Mouse (Mus musculus): ENCODE measurements at regions not wholly inside any gene's neighbourhood (a gene's known extent, or its start where the extent isn't known, plus 50 kb on each side); places are given as distances from the start of the nearest gene placed in this dataset.

DNA sequence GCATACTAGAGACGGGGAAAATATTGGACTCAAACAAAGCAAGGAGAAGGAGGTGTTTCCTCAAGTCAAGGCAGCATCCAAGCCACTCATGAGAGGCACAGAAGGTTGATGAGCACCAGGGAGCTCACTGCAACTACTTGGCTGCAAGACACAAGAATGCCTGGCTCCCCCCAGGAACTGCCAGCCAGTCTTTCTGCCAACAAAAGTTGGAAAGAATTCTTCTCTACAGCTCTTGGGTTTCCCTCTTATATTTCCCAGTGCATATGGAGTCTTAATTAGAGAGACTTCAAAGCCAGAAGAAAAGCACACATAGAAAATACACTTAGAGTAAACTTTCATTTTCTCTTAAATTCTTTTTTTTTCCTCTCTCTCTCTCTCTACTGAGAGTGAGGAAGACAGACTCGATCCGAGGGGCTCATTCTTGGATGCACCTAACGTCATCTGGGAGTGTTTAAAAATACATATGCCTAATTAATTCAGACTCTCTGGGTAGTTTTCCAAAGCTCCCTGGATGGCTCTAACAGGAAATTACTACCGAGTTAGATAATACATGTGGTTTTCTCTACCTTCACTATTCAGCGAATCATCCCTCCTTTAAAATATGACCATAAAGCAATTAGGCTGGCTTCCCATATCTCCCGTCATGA, 222.7 kb downstream of the Fam84b start:
- no peak for DNase-seq

DNA sequence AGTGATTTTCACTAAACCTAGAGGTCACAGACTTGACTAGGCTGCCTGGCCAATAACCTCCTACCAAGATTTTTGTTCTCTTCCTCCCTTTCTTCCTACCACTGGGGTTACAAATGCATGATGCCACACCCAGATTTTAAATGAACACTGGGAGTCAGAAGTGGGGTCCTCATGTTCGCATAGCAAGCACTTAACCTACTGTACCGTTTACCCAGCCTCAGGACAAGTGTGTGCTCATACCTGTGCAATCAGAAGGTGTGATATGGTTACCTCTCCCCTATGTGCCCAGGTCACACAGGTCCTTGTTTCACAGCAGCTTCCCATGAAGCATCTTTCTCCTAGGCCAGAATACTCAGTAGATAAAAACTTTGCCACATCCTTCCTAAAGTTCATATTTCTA, 234.8 kb downstream of the Fam84b start:
- DNase-seq, result no peak

GRCm38 (mm10) chr15:60617371-60617770, 236.2 kb downstream of the Fam84b start:
- no peak for DNase-seq

DNA sequence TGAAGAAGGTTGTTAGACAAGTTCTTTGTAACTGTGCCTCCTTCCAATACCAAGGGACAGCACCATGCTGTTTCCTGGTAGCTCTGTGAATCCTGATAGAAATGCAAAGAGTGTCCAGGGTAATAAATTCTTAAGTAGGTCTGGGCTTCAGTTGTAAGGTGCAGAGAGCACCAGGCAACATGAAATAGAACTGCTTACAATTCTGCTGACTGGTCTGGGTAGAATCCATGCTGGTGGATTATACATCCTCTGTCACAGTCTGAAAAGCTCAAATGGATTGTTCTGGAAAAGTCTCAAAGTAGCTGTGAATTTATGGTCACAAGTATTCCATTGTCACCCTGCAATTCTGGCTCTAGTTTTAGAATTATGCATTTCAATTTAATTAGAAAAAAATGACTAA, 251.7 kb downstream of the Fam84b start:
- DNase-seq, result no peak

- no peak for DNase-seq
These were observed 276.5 kb downstream of the Fam84b start for GRCm38 (mm10) chr15:60577084-60577483.

DNA sequence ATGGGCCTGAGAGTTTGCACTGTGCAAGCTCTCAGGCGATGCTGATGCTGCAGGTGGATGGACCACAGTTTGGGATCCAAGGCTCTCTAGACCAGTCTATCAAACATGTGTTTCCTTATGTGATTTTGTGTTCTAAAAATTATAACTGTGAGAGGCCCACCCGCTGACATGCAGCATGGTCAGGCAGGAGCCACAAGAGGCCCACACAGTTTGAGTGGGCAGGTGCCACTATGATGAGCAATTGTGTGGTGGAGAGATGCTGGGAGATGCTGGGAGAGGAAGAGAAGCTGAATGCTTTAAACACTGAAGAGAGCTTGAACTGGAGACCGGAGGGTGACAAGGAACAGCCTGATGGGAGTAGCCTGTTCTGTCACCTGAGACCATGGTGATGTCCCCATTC, 287.3 kb downstream of the Fam84b start:
- no peak for DNase-seq

GRCm38 (mm10) chr15:60565017-60565416, 288.6 kb downstream of the Fam84b start:
- DNase-seq, result no peak

DNA sequence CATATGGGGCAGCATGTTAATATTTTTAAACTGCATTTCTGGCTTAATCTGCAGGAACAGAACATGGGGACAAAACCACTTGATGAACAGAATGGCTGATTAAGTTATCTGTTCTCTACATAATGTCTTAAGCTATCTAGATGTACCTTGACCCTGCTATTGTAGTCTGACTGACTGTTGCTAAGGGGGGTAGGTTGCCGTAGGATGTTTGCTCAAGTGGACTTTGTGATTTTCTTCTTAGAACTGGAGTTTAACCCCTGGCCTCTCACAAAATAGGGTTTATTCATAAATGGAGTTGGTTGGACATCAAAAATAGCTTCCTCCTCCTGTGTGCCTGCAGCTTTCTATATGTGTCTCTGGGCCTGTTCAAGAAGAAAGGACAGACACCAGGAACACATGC, 292.9 kb downstream of the Fam84b start:
- DNase-seq, result no peak

GRCm38 (mm10) chr15:60555691-60556090, 297.9 kb downstream of the Fam84b start:
- no peak for DNase-seq

DNA sequence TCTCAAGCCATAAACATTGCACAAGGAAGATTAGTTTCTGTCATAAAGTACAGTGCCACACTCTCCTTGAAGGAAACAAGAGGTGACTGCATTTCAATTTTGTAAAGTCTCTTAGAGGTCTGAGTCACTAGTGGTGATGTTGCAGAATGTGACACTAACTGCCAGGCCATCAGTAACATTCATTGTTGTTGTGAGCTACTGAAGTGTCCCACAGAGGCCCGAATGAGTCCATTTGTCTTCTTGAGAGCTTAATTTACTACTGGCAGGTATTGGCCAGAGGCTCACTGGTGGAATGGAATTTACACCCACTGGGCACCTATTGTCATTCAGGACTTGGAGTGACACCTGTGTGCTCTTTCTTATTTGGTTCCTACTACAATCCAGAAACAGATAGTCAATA, 299.0 kb downstream of the Fam84b start:
- no peak for DNase-seq

DNA sequence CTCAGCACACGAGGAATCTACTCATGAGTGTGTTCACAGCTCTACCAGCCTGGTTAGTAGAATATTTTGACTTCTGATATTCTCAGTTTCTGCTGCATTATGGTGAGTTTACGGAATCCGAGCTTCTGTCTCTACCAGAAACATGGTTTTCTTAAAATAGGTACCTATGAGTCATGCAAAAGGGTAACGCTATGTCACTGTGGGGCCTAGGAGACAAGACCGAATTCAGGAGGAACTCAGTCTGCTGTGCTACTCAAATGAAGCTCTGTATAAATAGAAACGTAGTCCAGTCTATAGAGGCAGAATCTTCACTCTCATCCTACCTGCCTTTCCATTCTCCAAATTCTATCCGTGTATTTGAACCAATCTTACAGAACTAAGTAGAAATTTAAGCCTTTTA, 305.5 kb downstream of the Fam84b start:
- DNase-seq, result no peak

GRCm38 (mm10) chr15:60537191-60537590, 316.4 kb downstream of the Fam84b start:
- no peak for DNase-seq

- DNase-seq, result no peak
These were observed 318.9 kb downstream of the Fam84b start for GRCm38 (mm10) chr15:60534701-60535100.

DNA sequence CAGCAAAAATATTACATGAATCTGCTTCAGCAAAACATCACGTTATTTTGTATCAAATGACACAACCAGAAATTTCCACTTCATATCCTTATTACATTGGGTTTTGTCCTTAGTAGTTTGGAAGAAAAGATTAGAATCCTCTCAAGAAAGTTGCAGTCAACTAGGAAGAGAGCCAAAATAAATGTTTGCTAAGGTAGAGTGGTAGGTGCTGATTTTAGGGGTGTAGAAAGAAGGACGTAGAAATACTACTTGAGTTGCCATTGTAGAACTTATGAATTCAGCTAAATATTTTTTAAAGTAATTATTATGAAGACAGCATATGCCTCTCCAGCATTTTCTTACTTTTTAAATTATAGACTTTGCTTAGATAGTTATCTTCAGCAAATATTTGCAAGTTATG, 336.8 kb downstream of the Fam84b start:
- no peak for DNase-seq

DNA sequence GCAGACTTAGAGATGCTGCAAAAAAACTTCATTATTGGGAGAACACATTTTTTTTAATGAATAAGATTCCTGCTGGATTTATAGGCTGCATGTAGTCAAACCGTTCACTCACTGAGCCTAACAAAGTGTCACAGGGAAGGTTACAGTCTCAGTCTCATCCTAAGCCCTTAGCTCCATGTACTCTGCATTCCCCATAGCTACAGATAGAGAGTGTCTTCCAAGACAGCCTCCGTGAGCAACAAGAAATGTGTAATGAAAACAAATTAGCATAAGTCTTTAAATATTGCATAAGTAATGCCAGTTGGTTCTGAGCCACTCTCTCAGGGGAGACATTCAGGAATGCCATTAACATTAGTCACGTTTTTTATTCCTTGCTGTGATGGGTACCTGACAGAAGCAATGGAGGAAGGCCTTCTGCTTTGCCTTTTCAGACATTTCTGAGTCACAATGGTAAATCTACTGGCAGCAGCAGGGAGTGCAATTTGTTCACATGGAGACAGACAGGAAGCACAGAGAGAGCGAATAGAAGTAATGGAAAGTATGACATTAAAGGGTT, 376.7 kb downstream of the Fam84b start:
- DNase-seq, result no peak

GRCm38 (mm10) chr15:60475086-60475485, 378.5 kb downstream of the Fam84b start:
- DNase-seq, result no peak

DNA sequence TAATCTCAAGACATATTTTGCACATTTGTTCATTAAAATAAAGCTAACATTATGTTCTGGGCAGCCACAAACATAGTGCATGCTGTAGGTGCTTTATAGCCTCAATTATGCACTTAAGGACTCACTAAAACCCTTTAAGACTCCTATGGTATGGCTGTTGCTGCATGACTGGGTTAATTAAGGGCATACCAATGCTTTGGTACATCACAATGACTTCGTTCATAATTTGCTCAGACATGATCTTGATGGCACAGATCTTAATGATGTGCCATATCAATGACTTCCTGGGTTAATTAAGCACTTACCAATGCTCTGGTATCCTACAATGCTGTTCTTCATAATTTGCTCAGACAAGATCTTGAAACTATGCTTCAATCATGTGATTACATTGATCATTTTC, 415.5 kb upstream of the 4933412E24Rik start:
- no peak for DNase-seq

- no peak for DNase-seq
These were observed 402.7 kb upstream of the 4933412E24Rik start for GRCm38 (mm10) chr15:60419081-60419480.

GRCm38 (mm10) chr15:60392267-60392666, 375.9 kb upstream of the 4933412E24Rik start:
- no peak for DNase-seq

DNA sequence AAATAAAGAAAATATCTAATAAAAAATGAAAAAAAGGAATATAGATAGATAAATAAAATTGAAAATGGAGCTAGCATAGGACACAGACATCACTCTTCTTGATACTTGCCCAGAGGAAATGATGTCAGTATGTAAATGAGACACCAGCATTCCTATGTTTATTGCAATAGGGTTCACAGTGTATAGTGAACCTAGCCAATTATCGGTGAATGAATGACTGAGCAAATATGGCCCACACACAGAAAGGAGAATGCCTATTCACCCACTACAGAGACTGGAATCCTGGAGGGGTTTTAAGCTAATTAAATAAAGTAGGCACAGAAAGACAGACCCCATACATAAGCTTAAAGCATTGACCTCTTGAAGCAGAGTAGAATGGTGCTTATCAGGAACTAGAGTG, 373.9 kb upstream of the 4933412E24Rik start:
- DNase-seq, result no peak

GRCm38 (mm10) chr15:60387962-60388361, 371.5 kb upstream of the 4933412E24Rik start:
- no peak for DNase-seq
